Mouse (Mus musculus) left cerebral cortex, adult 2 months (tissue): ENCODE measurements around the gene Ppp2r5e. TPM values are rescaled to one million over a fixed set of nuclear protein-coding genes. Genes with fewer than 3 reads are reported as not detected.

Source experiments
- DNase-seq, 2 experiments: peaks; one replicate each; pipeline ENCODE4 v3.0.0; 2021 to 2022; ENCODE audit warnings: low spot score in 2 of 2, mixed read lengths in 1 of 2; ENCODE audit errors: extremely low spot score in 1 of 2
- H3K27ac ChIP-seq: fragments of 200-600 bp; 2 replicates; pipeline ENCODE4 v1.8.1; 2022
- H3K4me3 ChIP-seq: fragments of 200-600 bp; 2 replicates; pipeline ENCODE4 v1.8.1; 2022
- CTCF ChIP-seq: fragments of 200-600 bp; IDR thresholded peaks from 2 replicates; pipeline ENCODE4 v1.8.1; 2022; ENCODE audit warnings: antibody characterized with exemption, mild to moderate bottlenecking, moderate library complexity
- intact Hi-C: fragments of 180-260 bp; cut with DNase I; formaldehyde crosslinking; loops from one replicate; pipeline ENCODE4 v1.15.1; 2025
- total RNA-seq, 2 experiments: library from RNA; stranded (reverse); gene quantifications; 2 replicates each; pipeline ENCODE4 v1.2.3; 2021

Ppp2r5e gene
- total RNA-seq, 2 experiments from 2014 or later, result 81.7 to 84.9 TPM

DNA sequence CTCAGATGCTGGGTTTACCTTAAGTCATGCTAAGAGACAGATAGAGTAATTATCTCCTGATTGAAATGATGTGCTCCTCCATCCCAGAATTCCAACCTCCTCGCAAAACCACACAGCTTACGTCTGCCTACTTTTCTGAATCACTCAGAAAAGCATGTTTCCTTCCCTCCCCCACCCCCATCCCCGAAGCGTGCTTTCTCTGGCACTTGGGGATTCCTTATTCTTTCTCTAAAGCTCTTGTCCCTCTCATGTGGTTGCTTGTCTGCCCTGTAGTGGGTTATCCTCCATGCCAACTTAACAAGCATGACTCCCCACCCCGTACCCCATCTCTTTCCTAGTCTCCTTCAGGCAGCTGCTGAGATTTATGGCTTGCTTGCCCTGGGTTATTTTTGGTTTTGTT is 49.8 kb downstream of the Ppp2r5e start:
- no peak overlapping the region for H3K27ac ChIP-seq
- intact Hi-C loops, result no loop called here
- TF ChIP-seq CTCF, result no peak
- no peak for DNase-seq
- no peak overlapping the region for H3K4me3 ChIP-seq

DNA sequence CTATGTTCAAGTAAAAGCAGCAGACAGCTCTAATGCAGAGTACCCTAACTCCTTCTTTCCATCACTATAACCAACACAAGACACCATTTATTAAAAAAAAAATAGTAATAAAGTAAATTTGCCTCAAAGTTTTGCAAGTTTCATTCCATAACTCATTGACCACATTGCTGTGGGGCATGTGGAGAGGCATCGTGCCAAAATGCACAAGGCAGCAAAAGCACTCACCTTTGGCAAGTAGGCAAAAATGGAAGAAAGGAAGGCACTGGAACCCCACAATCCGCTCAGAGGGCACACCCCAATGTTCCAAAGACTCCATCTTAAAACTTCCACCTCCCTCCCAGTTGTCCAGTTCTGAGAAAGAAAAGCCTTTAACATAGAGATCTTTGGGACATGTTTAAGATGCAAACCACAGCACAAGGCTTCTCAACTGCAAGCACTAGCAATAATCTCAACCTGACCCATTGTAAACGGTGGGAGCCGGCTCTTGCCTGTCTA is 50.6 kb downstream of the Ppp2r5e start:
- Histone ChIP-seq H3K27ac (no peak overlapping the region), H3K4me3 (no peak overlapping the region)
- no peak for DNase-seq
- intact Hi-C loops, result no loop called here
- TF ChIP-seq CTCF, result no peak

DNA sequence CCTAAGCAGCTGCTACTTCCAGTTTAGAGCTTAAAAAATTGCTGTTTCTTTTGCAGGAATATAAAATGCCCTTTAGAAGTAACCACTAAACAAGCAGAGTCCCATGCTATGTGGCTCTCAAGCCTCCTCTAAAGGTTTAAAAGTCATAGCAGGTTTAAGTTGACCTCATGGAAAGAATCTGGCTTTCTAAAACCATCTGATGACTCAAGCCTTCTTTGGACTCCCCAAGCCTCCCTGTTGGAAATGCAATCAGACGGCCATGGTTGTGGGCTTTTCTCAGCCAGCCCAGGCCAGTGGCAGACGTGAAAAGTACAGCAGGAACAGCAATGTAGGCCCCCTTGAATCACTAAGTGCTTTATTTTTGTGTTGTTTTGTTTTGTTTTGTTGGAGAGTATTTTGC is 51.4 kb downstream of the Ppp2r5e start:
- H3K4me3 ChIP-seq, result no peak overlapping the region
- H3K27ac ChIP-seq, result no peak overlapping the region
- no peak for TF ChIP-seq CTCF
- intact Hi-C loops, result no loop called here
- no peak for DNase-seq

DNA sequence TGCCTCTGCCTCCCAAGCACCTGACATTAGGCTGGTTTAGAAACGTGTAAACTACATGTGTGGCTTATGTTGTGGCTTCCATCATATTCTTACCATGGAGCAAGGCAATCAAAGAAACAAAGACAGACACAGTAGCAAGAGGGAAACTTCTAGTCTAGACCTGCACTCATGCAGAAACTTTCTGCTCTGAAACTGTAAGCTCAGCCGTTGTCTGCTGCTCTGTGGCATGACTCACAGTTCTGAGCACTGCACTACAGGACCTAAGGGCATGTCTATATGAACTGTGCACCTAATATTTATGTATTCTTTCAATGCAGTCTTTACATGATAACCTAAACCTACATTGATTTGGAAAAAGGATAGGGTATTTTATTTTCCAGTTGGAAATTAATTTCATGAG is 51.8 kb downstream of the Ppp2r5e start:
- intact Hi-C loops, result no loop called here
- no peak for DNase-seq
- TF ChIP-seq CTCF, result no peak
- no peak overlapping the region for H3K27ac ChIP-seq
- no peak overlapping the region for H3K4me3 ChIP-seq

DNA sequence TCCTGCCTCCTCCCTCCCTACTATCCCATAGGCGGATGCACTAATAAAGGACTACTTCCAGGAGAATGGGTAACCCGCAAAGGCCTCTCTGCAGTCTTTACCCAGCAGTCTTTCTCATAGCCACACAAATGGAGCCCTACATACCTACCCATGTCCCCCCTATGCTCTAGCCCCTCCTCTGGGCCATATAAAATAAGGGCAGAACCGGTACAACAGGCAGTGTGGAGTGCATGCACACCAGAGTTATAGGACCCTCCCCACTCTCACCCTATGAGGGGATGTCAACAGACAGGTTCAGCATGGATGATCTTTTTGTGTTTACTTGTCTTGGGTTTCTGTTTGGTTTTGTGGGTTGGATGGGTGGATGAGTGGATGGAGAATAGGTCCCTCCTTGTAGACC is 52.7 kb downstream of the Ppp2r5e start:
- Histone ChIP-seq H3K27ac (no peak overlapping the region), H3K4me3 (no peak overlapping the region)
- no peak for TF ChIP-seq CTCF
- intact Hi-C loops, result no loop called here
- DNase-seq, result no peak

DNA sequence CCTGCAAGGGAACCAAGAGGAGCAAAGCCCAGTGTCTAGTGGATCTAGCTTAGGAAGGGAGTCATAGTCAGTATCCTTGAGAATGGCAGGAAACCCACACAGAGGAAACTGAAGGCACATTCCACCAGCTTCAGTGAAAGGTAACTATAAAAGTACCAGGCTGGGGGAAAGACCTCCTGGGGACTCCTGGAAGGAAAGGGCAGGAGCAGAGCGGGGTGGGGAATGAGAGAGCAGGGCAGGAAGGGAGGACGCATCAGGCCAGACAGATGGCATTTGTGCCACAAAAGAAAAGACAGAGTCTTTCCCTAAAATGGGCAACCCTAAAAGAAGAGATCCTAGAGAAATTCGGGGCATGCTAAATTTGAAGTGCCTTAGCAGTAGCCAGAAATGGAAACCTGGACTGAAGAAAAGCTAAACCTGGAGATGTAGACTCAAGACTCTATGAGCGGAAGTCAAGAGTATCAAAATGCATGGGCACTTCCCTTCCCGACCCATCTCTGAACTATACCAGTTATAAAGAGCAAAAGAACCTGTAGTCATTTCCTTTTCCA is 55.3 kb downstream of the Ppp2r5e start:
- DNase-seq, result no peak
- Histone ChIP-seq H3K27ac (peak overlapping the region; percentile 64; the same call in 1 of the 2 replicates), H3K4me3 (no peak overlapping the region)
- no peak for TF ChIP-seq CTCF
- intact Hi-C loops, result no loop called here

DNA sequence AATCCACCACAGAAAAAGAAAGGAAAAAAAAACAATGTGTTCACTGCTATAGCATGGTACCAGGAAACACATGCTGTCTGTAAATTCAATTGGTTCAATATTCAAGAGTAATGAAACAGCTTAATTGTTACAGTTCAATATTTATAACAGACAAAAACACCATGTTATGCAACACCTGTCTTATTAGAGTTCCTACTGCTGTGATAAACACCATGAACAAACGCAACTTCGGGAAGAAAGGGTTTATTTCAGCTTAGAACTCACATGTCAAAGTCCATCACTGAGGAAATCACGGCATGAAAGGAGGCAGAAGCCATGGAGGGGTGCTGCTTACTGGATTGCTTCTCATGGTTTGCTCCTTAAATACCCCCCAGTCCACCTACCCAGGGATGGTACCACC is 56.8 kb downstream of the Ppp2r5e start:
- no peak for TF ChIP-seq CTCF
- intact Hi-C loops, result no loop called here
- no peak overlapping the region for H3K27ac ChIP-seq
- H3K4me3 ChIP-seq, result no peak overlapping the region
- DNase-seq, result no peak

DNA sequence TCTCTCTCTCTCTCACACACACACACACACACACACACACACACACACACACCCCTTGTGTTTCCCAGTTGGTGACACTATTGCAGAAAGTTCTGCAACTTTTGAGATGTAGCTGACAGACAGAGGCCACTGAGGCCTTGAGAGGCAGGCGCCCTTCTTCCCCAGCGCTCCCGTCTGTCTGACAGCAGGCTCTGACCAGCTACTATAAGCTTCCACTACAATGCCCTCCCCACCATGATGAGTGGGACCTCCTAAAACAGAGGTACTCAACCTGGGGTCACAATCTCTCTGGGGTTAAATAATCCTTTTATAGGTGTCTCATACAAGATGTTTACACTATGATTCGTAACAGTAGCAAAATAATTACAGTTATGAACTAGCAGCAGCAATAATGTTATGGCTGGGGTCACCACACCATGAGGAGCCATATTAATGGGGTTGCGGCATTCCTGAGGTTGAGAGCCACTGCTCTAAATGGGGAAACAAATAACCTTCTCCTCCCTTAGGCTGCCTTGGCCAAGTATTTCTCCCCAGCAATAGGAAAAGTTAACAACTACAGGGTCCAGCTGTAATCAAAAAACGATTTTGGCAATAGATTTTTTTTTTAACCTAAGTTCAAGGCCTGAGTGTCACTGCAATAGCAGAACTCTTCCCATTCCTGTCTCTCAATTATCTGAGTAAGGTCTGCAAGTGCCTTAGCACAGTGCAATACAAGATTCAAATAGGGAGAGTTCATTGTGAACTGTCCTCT is 58.2 kb downstream of the Ppp2r5e start:
- TF ChIP-seq CTCF, result no peak
- DNase-seq, result no peak
- H3K4me3 ChIP-seq, result no peak overlapping the region
- no peak overlapping the region for H3K27ac ChIP-seq
- intact Hi-C loops, result no loop called here

DNA sequence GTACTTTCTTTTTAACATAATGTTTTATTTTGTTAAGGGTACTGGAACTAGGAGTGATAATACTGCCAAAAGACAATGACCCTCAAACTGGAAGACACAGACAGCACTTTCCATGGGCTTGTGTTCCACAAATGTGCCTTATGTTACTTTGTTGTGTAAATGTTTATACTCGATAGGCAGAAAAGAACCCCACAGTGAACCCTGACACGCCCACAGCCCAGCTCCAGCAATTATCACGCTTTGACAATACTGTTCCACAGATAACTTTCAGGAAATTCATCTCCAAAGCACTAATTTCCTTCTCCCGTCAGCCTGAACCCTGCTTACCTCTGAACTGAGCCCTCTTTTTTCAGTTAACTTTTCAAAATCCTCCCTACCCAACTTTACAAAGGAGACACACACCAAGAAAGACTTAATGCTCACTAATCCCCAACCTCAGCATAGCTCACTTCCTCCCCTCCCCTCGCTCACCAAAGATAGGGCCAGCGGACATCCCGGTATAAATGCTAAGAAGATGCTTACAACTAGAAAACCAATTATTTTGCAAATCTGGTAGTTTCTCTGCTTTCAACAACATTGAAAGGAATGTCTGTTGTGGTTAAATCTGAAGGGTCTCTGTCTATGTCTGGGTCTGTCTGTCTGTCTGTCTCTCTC is 58.9 kb downstream of the Ppp2r5e start:
- no peak for DNase-seq
- H3K27ac ChIP-seq, result no peak overlapping the region
- TF ChIP-seq CTCF, result no peak
- H3K4me3 ChIP-seq, result no peak overlapping the region
- intact Hi-C loops, result no loop called here

DNA sequence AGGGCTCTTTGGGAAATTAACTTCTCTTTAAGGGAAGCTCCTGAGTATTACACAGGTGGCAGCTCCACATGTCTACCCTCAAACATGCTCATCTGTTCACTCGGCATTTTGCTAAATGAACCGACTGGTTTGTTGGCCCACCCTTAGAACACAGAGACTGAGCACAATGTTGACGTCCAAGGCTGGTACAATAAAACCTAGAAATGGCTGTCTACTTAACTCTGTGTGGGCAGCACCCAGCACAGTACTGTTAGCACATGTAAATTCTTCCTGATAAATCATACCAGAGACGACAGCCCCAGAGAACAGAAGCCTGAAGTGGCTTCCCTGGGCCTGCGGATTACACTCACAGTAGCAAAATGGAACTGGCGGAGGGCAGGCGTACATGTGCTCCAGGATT is 59.5 kb downstream of the Ppp2r5e start:
- TF ChIP-seq CTCF, result no peak
- DNase-seq, result no peak
- Histone ChIP-seq H3K4me3 (no peak overlapping the region), H3K27ac (no peak overlapping the region)
- intact Hi-C loops, result no loop called here

DNA sequence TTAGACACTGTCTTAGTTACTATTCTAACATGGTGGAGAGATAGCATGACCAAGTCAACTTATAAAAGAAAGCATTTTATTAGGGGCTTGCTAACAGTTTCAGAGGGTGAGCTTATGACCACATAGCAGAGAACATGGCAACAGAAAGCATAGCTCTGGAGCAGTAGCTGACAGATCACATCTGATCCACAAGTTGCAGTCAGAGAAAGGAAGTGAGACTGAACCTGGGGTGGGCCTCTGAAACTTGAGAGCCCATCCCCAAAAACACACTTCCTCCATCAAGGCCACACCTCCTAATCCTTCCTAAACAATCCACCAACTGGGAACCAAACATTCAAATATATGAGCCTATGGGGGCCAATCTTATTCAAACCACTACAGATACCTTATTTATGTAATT is 62.9 kb downstream of the Ppp2r5e start:
- intact Hi-C loops, result no loop called here
- DNase-seq, result no peak
- H3K4me3 ChIP-seq, result no peak overlapping the region
- no peak overlapping the region for H3K27ac ChIP-seq
- no peak for TF ChIP-seq CTCF

DNA sequence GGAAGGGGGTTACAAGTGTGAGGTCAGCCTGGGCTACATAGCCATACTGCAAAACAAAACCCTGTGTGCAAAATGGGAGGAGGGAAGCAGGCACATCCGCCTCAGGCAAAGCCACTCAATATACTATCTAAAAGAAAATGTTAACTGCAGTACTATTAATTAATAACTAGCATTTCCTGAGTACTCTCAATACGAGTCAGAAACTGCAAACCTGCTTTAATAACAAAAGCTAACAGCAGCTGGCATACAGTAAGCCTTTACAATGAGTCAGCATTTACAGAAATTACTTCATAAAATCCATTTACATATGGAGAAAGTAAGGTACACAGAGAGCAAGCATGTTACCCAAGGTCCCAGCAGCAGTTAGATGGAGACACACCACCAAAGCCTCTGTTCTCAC is 64.2 kb downstream of the Ppp2r5e start:
- intact Hi-C loops, result no loop called here
- no peak overlapping the region for H3K27ac ChIP-seq
- no peak for DNase-seq
- no peak for TF ChIP-seq CTCF
- H3K4me3 ChIP-seq, result no peak overlapping the region
